Mouse (Mus musculus) cerebellum, adult 2 months (tissue): ENCODE results near the gene 4930435E12Rik.
"Not testable (repeated sequence)": the region's sequence is repeated elsewhere in the genome, so short reads cannot be mapped to it uniquely, and the experiment has no call there.

Experiments
- CTCF ChIP-seq: fragments of 200-500 bp; IDR thresholded peaks from 2 replicates; pipeline ENCODE4 v1.5.1; 2011; ENCODE audit warnings: low read depth, mild to moderate bottlenecking, control low read depth, low read length, moderate library complexity, borderline replicate concordance; ENCODE audit not compliant: insufficient read depth
- POLR2A ChIP-seq: fragments of 200-500 bp; IDR thresholded peaks from 2 replicates; pipeline ENCODE4 v1.6.1; 2011; ENCODE audit warnings: low read length, control low read depth, borderline replicate concordance; ENCODE audit not compliant: insufficient read depth

GRCm38 (mm10) chr16:38807796-38808195, 20.8 kb downstream of the 4930435E12Rik start:
- not testable (repeated sequence) for TF ChIP-seq POLR2A, CTCF
